Mouse (Mus musculus): ENCODE data around the gene Adh5.
A peak's percentile ranks its signal among the peaks of the same experiment; 100 is the strongest.

Adh5 gene

DNA sequence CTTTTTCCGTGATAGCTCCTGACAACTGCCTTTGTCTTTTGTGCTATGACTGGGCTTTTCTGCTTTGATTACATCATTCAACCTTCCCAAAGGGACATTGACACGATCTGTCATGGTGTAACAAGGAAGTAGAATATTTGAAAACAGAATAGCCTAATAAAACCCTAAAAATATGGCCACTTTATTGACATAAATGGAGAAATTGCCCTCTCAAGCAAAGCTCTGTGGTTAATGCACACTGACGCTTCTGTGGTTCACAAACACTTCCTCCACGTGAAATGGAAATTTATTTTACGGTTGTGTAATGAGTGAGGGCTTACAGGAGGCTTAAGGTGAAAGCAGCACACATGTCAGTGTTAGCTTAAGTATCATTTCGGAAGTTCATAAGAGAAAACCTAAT is 23.5 kb upstream of the Adh5 start:
- no peaks in the 10 kb centered on the region for H3K4me1 ChIP-seq (replicated peaks; ENCODE audit: low read depth, low read length)
- no peaks in the 10 kb centered on the region for H3K9me3 ChIP-seq (ENCODE audit: low read length)
- no peaks in the 10 kb centered on the region for H3K36me3 ChIP-seq (ENCODE audit: insufficient read depth, low read length)
- H3K27me3 ChIP-seq (ENCODE audit: insufficient read depth, low read length): no peaks in the 10 kb centered on the region
- no peak overlapping the region for H3K4me3 ChIP-seq (replicated peaks; ENCODE audit: low read length)
- TF ChIP-seq POU5F1 (IDR thresholded peaks at IDR 0.05; ENCODE audit: borderline replicate concordance, low read length) (no peak), CTCF (conservative IDR thresholded peaks at IDR 0.05; ENCODE audit: low read length) (no peak), NANOG (IDR thresholded peaks at IDR 0.05; ENCODE audit: borderline replicate concordance, low read length) (no peak)

DNA sequence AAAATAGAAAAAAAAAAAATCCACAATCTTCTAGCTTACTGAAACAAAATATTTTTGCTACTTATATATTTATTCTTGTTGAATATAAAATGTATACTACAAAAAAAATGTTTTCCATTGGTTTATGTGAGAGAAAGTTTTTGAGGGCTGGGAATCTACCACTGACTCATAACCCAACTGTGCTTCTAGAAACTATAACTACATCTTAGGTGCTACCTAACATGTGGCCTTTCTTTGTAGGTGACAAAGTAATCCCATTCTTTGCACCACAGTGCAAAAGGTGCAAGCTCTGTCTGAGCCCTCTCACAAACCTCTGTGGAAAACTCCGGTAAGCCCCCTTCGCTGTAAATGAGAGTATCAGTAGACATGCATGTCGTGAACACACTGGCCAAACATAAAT is 22.5 kb upstream of the Adh5 start:
- Histone ChIP-seq H3K36me3 (ENCODE audit: insufficient read depth, low read length) (no peaks in the 10 kb centered on the region), H3K9me3 (ENCODE audit: low read length) (no peaks in the 10 kb centered on the region), H3K4me3 (replicated peaks; ENCODE audit: low read length) (no peak overlapping the region), H3K4me1 (replicated peaks; ENCODE audit: low read depth, low read length) (0 out of 2 replicates have a peak, but pooled peaks cover 4% of the 10 kb centered on the region), H3K27me3 (ENCODE audit: insufficient read depth, low read length) (no peaks in the 10 kb centered on the region)
- no peak for TF ChIP-seq POU5F1 (IDR thresholded peaks at IDR 0.05; ENCODE audit: borderline replicate concordance, low read length)
- no peak for TF ChIP-seq NANOG (IDR thresholded peaks at IDR 0.05; ENCODE audit: borderline replicate concordance, low read length)

DNA sequence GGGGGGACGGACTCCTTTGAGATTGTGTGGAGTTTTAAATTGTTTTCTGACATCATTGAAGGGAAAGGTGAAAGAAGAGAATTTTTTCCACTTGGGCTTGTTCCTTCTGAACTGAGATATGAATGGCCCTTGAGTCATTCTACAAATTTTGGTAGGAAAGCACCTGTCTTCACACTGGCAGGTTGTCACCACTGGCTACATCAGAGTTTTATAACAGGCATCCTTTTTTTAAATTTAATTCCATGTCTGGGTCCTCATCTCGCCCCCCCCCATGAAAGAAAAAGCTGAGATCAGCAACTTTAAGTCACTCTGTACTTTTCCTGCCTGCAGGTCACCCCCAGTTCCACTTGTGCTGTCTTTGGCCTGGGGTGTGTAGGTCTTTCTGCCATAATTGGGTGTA is 19.2 kb upstream of the Adh5 start:
- Histone ChIP-seq H3K27me3 (ENCODE audit: insufficient read depth, low read length) (no peaks in the 10 kb centered on the region), H3K4me3 (replicated peaks; ENCODE audit: low read length) (no peak overlapping the region), H3K9me3 (ENCODE audit: low read length) (no peaks in the 10 kb centered on the region), H3K4me1 (replicated peaks; ENCODE audit: low read depth, low read length) (peaks cover 14% of the 10 kb centered on the region), H3K36me3 (ENCODE audit: insufficient read depth, low read length) (no peaks in the 10 kb centered on the region)
- no peak for TF ChIP-seq NANOG (IDR thresholded peaks at IDR 0.05; ENCODE audit: borderline replicate concordance, low read length)
- no peak for TF ChIP-seq CTCF (conservative IDR thresholded peaks at IDR 0.05; ENCODE audit: low read length)
- no peak for TF ChIP-seq POU5F1 (IDR thresholded peaks at IDR 0.05; ENCODE audit: borderline replicate concordance, low read length)

DNA sequence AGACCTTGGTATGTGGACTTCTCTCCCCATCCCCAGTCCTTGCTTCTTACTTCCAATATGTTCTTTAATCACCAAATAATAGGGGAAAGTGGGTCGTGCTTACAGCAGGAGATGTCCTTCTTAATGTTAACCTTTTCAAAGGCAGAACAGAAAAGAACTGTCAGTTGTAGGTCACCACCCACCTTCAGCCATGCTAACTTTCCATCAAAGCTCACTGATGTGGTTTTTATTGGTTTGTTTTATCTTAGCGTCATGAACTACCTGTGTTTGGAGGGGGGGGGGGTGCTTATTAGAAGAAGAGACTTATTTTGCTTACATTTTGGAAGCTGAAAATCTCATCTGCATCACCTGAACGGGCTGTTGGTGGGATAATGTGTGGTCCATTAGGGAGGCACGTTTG is 18.6 kb upstream of the Adh5 start:
- H3K4me1 ChIP-seq (replicated peaks; ENCODE audit: low read depth, low read length): peaks cover 14% of the 10 kb centered on the region
- no peaks in the 10 kb centered on the region for H3K36me3 ChIP-seq (ENCODE audit: insufficient read depth, low read length)
- no peaks in the 10 kb centered on the region for H3K27me3 ChIP-seq (ENCODE audit: insufficient read depth, low read length)
- H3K4me3 ChIP-seq (replicated peaks; ENCODE audit: low read length): no peak overlapping the region
- no peaks in the 10 kb centered on the region for H3K9me3 ChIP-seq (ENCODE audit: low read length)
- TF ChIP-seq CTCF (conservative IDR thresholded peaks at IDR 0.05; ENCODE audit: low read length) (no peak), NANOG (IDR thresholded peaks at IDR 0.05; ENCODE audit: borderline replicate concordance, low read length) (no peak), POU5F1 (IDR thresholded peaks at IDR 0.05; ENCODE audit: borderline replicate concordance, low read length) (no peak)

DNA sequence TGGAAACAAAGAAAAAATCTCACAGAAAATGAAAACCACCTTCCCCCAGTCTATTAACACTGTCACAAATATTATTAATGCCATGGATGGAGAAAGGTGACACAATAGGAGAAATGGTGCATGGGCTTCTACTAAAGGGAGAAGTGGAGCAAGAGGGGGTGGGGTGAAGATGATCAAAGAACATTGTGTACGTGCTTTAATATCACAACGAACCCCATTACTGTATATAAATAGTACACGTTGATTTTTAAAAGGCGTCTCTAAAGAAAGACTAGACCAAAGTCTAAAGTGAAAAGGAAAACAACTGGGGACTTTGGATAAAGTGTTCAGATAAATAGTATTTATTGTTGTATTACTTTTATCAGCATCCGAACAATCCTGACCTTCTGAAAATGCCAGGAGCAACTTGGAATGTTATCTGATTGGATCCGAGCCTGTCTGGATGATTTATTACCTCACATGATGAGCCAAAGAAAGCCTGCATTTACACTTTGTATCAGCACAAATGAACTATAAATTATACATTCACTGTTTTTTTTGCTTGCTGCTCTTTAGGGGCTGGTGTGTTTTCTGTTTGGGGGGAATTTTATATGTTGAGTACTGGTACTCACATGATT is 12.4 kb upstream of the Adh5 start:
- Histone ChIP-seq H3K27me3 (ENCODE audit: insufficient read depth, low read length) (no peaks in the 10 kb centered on the region), H3K9me3 (ENCODE audit: low read length) (no peaks in the 10 kb centered on the region), H3K4me1 (replicated peaks; ENCODE audit: low read depth, low read length) (peaks cover 9% of the 10 kb centered on the region), H3K36me3 (ENCODE audit: insufficient read depth, low read length) (no peaks in the 10 kb centered on the region), H3K4me3 (replicated peaks; ENCODE audit: low read length) (no peak overlapping the region)
- TF ChIP-seq NANOG (IDR thresholded peaks at IDR 0.05; ENCODE audit: borderline replicate concordance, low read length): no peak
- no peak for TF ChIP-seq POU5F1 (IDR thresholded peaks at IDR 0.05; ENCODE audit: borderline replicate concordance, low read length)
- no peak for TF ChIP-seq CTCF (conservative IDR thresholded peaks at IDR 0.05; ENCODE audit: low read length)

DNA sequence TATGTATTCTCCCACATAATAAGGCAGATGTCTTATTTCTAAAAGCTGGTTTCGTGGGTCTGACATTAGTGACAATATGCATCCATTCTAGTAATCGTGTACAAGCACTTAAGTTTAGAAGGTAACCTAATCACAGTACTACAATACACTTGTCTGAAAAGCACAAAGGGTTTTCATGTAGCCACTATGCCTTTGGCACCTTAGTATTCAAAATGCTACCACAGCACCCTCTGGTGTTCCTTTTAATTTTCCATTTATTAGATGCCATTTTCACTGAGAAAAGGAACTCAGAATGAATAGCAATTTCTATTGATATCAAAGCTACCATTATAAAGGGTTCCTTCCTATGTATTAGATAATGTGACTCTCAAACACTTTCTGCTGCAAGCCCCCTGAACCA is 11.1 kb upstream of the Adh5 start:
- H3K4me3 ChIP-seq (replicated peaks; ENCODE audit: low read length): no peak overlapping the region
- H3K27me3 ChIP-seq (ENCODE audit: insufficient read depth, low read length): no peaks in the 10 kb centered on the region
- TF ChIP-seq NANOG (IDR thresholded peaks at IDR 0.05; ENCODE audit: borderline replicate concordance, low read length): no peak
- no peak; the same call in 1 of the 2 replicates for TF ChIP-seq CTCF (conservative IDR thresholded peaks at IDR 0.05; ENCODE audit: low read length)
- TF ChIP-seq POU5F1 (IDR thresholded peaks at IDR 0.05; ENCODE audit: borderline replicate concordance, low read length): no peak
- 0 out of 2 replicates have a peak, but pooled peaks cover under 1% of the 10 kb centered on the region for H3K4me1 ChIP-seq (replicated peaks; ENCODE audit: low read depth, low read length)
- no peaks in the 10 kb centered on the region for H3K36me3 ChIP-seq (ENCODE audit: insufficient read depth, low read length)
- no peaks in the 10 kb centered on the region for H3K9me3 ChIP-seq (ENCODE audit: low read length)

DNA sequence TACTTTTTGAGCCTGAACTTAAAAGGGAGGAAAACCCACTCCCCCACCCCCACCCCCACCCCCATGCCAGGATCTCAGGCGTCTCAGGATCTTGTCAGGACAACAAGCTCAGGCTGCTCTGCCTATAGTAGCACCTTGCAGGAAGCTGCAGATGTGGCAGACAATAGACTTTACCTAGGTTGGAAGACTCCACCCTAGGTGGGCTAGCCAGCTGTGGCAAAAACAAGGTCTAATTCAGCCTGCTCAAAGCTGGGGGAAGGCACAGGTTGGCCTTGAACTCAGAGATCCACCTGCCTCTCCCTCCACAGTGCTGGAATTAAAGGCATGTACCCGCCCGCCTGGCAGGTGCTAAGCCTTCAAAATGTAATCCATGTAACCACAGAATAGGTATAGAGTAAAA is 4.2 kb upstream of the Adh5 start:
- H3K36me3 ChIP-seq (ENCODE audit: insufficient read depth, low read length): no peaks in the 10 kb centered on the region

DNA sequence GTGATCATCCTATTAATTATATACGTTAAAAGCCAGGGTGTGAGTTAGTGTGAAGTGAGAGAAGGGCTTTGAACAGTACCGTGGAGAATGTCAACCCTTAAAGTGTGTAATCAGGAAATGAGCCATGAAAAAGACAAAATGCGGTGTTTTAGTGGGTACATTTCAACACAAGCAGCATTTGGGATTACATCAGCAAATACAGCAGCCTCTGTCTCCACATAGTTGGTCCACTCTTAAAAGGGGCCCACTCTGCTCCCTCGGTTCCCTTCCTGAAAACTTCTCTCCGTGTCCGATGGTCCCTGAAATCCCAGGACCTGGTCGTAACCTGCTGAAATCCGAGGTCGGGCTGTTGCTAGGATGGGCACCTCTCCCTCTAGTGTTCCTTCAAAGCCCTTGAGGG is 690 bp upstream of the Adh5 start:
- TF ChIP-seq POU5F1 (IDR thresholded peaks at IDR 0.05; ENCODE audit: borderline replicate concordance, low read length): no peak
- TF ChIP-seq CTCF (conservative IDR thresholded peaks at IDR 0.05; ENCODE audit: low read length): no peak
- no peak for TF ChIP-seq NANOG (IDR thresholded peaks at IDR 0.05; ENCODE audit: borderline replicate concordance, low read length)
- no peaks in the 10 kb centered on the region for H3K27me3 ChIP-seq (ENCODE audit: insufficient read depth, low read length)
- peaks cover 32% of the 10 kb centered on the region for H3K36me3 ChIP-seq (ENCODE audit: insufficient read depth, low read length)
- peak overlapping the region; percentile 97 for H3K4me3 ChIP-seq (replicated peaks; ENCODE audit: low read length)
- H3K9me3 ChIP-seq (ENCODE audit: low read length): no peaks in the 10 kb centered on the region
- H3K4me1 ChIP-seq (replicated peaks; ENCODE audit: low read depth, low read length): peaks cover 47% of the 10 kb centered on the region

More for the DNA sequence above, 4.2 kb upstream of the Adh5 start:
- TF ChIP-seq CTCF (conservative IDR thresholded peaks at IDR 0.05; ENCODE audit: low read length): no peak
- no peak for TF ChIP-seq POU5F1 (IDR thresholded peaks at IDR 0.05; ENCODE audit: borderline replicate concordance, low read length)
- no peak for TF ChIP-seq NANOG (IDR thresholded peaks at IDR 0.05; ENCODE audit: borderline replicate concordance, low read length)
- Histone ChIP-seq H3K27me3 (ENCODE audit: insufficient read depth, low read length) (no peaks in the 10 kb centered on the region), H3K4me3 (replicated peaks; ENCODE audit: low read length) (no peak overlapping the region), H3K9me3 (ENCODE audit: low read length) (no peaks in the 10 kb centered on the region), H3K4me1 (replicated peaks; ENCODE audit: low read depth, low read length) (peaks cover 31% of the 10 kb centered on the region)

DNA sequence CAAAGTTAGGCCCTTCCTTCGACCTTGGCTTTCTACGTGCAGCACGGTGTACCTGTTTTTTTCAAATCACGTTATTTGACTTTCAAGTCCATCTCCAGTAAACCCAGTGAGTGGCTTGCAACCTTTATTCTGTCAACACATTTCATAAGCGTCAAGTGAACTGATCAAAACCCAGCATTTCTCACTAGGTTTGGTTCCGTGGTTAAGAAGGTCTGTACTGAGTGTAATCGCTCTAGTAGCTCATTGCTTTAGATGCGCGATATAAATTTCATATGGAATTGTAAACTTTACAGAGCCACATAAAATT is 525 bp downstream of the Adh5 start:
- peaks cover 44% of the 10 kb centered on the region for H3K36me3 ChIP-seq (ENCODE audit: insufficient read depth, low read length)
- peaks cover 36% of the 10 kb centered on the region for H3K4me1 ChIP-seq (replicated peaks; ENCODE audit: low read depth, low read length)
- H3K9me3 ChIP-seq (ENCODE audit: low read length): no peaks in the 10 kb centered on the region
- no peaks in the 10 kb centered on the region for H3K27me3 ChIP-seq (ENCODE audit: insufficient read depth, low read length)
- H3K4me3 ChIP-seq (replicated peaks; ENCODE audit: low read length): peak overlapping the region; percentile 97
- TF ChIP-seq POU5F1 (IDR thresholded peaks at IDR 0.05; ENCODE audit: borderline replicate concordance, low read length) (no peak), NANOG (IDR thresholded peaks at IDR 0.05; ENCODE audit: borderline replicate concordance, low read length) (no peak), CTCF (conservative IDR thresholded peaks at IDR 0.05; ENCODE audit: low read length) (no peak)

Data from E14TG2a.4 (cell line).